In the genomic region with DNA sequence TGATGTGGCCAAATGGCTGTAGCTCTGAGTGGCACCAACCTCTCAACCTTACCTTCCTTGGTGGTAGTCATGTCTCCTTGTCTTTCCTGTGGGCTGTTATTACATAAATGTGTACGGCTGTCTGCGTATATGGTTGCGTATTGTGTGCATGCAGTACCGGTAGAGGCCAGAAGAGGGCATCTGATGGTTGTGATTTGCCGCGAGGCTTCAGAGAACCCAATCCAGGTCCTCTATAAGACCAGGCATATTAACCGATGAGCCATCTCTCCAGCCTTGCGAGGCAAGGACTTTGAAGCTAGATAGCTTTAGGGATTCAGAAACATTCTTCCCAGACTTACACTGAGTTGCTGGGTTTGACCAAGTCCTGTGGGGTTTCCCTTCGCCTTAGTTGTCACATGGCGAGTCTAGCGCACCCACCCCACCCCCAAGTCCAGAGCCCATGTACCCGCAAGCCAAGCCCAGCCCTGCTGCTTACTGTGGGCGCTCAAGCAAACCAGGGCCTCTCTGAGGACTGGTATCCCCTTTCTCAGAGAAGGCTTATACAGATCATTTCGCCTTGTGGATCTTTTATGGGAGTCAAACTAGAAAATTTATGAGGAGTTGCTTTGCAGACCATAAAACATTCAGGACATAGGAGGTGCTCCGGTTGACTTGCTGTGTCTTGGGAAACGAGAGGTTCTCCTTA, we compare ENCODE assay signal across 10 mouse cellular contexts.
A peak's percentile ranks its signal among the peaks of the same experiment; 100 is the strongest.
DNase-seq lines count a peak whose midpoint lies in the region; ATAC-seq and TF ChIP-seq lines count a peak whose summit lies in the region.
"Had no signal": no experiment of that assay in that cellular context is flagged by ENCODE, and none has a peak within 500 bp of the region (broad histone marks: within the 10 kb centered on the region; RNA-seq: fewer than 3 reads in every experiment).

No protein-coding gene starts in this region.

- TF ChIP-seq POLR2A in liver, adult 2 months (IDR thresholded peaks at IDR 0.05; ENCODE audit: extremely low read depth, insufficient read depth, low read length): no peak

- H3K4me2 ChIP-seq in liver, embryonic 12.5 days: no peak overlapping the region
- no peak overlapping the region for H3K4me2 ChIP-seq in midbrain, embryonic 14.5 days (ENCODE audit: low read length)
- H3K4me2 ChIP-seq: hindbrain, embryonic 15.5 days; neural tube, embryonic 13.5 days had no signal

- no peak overlapping the region for H3K27ac ChIP-seq in liver, adult 2 months (replicated peaks; ENCODE audit: insufficient read depth, low read depth, low read length)
- no peak overlapping the region for H3K27ac ChIP-seq in liver, embryonic 12.5 days
- no peak overlapping the region for H3K27ac ChIP-seq in midbrain, embryonic 14.5 days (replicated peaks; ENCODE audit: low read depth, low read length)
- H3K27ac ChIP-seq: hindbrain, embryonic 15.5 days; neural tube, embryonic 13.5 days had no signal

- H3K36me3 ChIP-seq in liver, adult 2 months (ENCODE audit: control insufficient read depth, insufficient read depth, low read length): no peaks in the 10 kb centered on the region
- no peaks in the 10 kb centered on the region for H3K36me3 ChIP-seq in liver, embryonic 12.5 days
- H3K36me3 ChIP-seq in midbrain, embryonic 14.5 days (ENCODE audit: control insufficient read depth, insufficient read depth, low read length): no peaks in the 10 kb centered on the region
- H3K36me3 ChIP-seq: hindbrain, embryonic 15.5 days; neural tube, embryonic 13.5 days had no signal

- H3K79me2 ChIP-seq in liver, adult 2 months (ENCODE audit: control insufficient read depth, insufficient read depth, low read length): no peaks in the 10 kb centered on the region

- no peaks in the 10 kb centered on the region for H3K9me3 ChIP-seq in liver, embryonic 12.5 days (replicated peaks)
- H3K9me3 ChIP-seq in midbrain, embryonic 14.5 days (ENCODE audit: control insufficient read depth, low read length): no peaks in the 10 kb centered on the region
- H3K9me3 ChIP-seq: hindbrain, embryonic 15.5 days; neural tube, embryonic 13.5 days had no signal

- no peak overlapping the region for H3K4me3 ChIP-seq in liver, adult 2 months (ENCODE audit: insufficient read depth, low read depth, low read length)
- no peak overlapping the region for H3K4me3 ChIP-seq in liver, embryonic 12.5 days
- no peak overlapping the region for H3K4me3 ChIP-seq in midbrain, embryonic 14.5 days (replicated peaks; ENCODE audit: low read depth, low read length)
- H3K4me3 ChIP-seq: hindbrain, embryonic 15.5 days; neural tube, embryonic 13.5 days had no signal

- no peak overlapping the region for H3K9ac ChIP-seq in liver, adult 2 months (ENCODE audit: low read depth, low read length)
- H3K9ac ChIP-seq in liver, embryonic 12.5 days: no peak overlapping the region
- H3K9ac ChIP-seq in midbrain, embryonic 14.5 days (replicated peaks; ENCODE audit: low read length): no peak overlapping the region
- H3K9ac ChIP-seq: hindbrain, embryonic 15.5 days; neural tube, embryonic 13.5 days had no signal

- no peak for DNase-seq in liver, adult 2 months (ENCODE audit: extremely low read depth, low read depth, low spot score)
- peak; percentile 47 for DNase-seq in MEL-GATA-1-ER (ENCODE audit: extremely low read depth, low read depth)
- DNase-seq in kidney, adult 9 months: peak; percentile 71
- peak; percentile 27 for DNase-seq in naive thymus-derived CD4-positive, alpha-beta T cell, adult 2 months (ENCODE audit: low read depth)
- DNase-seq in adrenal gland, adult 2 months: no peak
- no peak for DNase-seq in adrenal gland, postnatal 10 days
- DNase-seq in midbrain, embryonic 14.5 days: no peak

- 92% methylated on average over 16 of the region's 16 CpGs for WGBS in liver, adult 2 months
- WGBS in liver, embryonic 12.5 days (ENCODE audit: insufficient replicate concordance): 66% methylated on average over 16 of the region's 16 CpGs
- 86% methylated on average over 16 of the region's 16 CpGs for WGBS in midbrain, embryonic 14.5 days

- peaks cover 2% of the 10 kb centered on the region; the same call in 1 of the 2 replicates for H3K4me1 ChIP-seq in liver, adult 2 months (ENCODE audit: control insufficient read depth, insufficient read depth, low read length)
- no peaks in the 10 kb centered on the region; the same call in 1 of the 2 replicates for H3K4me1 ChIP-seq in liver, embryonic 12.5 days
- no peaks in the 10 kb centered on the region for H3K4me1 ChIP-seq in midbrain, embryonic 14.5 days (ENCODE audit: control insufficient read depth, insufficient read depth, low read length)

- ATAC-seq in liver, embryonic 12.5 days: no peak; the same call in 1 of the 2 replicates
- no peak for ATAC-seq in midbrain, embryonic 14.5 days (ENCODE audit: low FRiP score, low TSS enrichment)

- H3K27me3 ChIP-seq in liver, adult 2 months (ENCODE audit: control insufficient read depth, insufficient read depth, low read length): no peaks in the 10 kb centered on the region
- H3K27me3 ChIP-seq in liver, embryonic 12.5 days (replicated peaks): peaks cover 15% of the 10 kb centered on the region
- no peaks in the 10 kb centered on the region for H3K27me3 ChIP-seq in midbrain, embryonic 14.5 days (ENCODE audit: control insufficient read depth, insufficient read depth, low read length)
- H3K27me3 ChIP-seq: hindbrain, embryonic 15.5 days; neural tube, embryonic 13.5 days had no signal

- peak; percentile 57 for TF ChIP-seq CTCF in liver, adult 2 months (IDR thresholded peaks at IDR 0.05; ENCODE audit: low read depth, low read length)

Comparison
In these comparisons a context has a peak if more than half of its experiments do, and no peak if none do; other contexts are left out.
1. DNase-seq: peak in MEL-GATA-1-ER (single experiment), kidney, adult 9 months (single experiment) and naive thymus-derived CD4-positive, alpha-beta T cell, adult 2 months (single experiment); none in liver, adult 2 months (single experiment), adrenal gland, adult 2 months (single experiment), adrenal gland, postnatal 10 days (single experiment) and midbrain, embryonic 14.5 days (single experiment).